Comparison of ENCODE assay signal across 9 mouse cellular contexts in genomic region chr7:67145748-67146147, GRCm38 (mm10).
DNase-seq lines count a peak whose midpoint lies in the region; ATAC-seq and TF ChIP-seq lines count a peak whose summit lies in the region.
"Had no signal": no experiment of that assay in that cellular context is flagged by ENCODE, and none has a peak within 500 bp of the region (broad histone marks: within the 10 kb centered on the region; RNA-seq: fewer than 3 reads in every experiment).

No protein-coding gene starts in this region.

- no peak overlapping the region for H3K4me3 ChIP-seq in forebrain, embryonic 11.5 days (ENCODE audit: low read depth, low read length)
- no peak overlapping the region for H3K4me3 ChIP-seq in forebrain, embryonic 12.5 days (replicated peaks)
- no peak overlapping the region for H3K4me3 ChIP-seq in lung, adult 2 months (replicated peaks; ENCODE audit: extremely low read depth, low read depth, low read length)
- H3K4me3 ChIP-seq in stomach, embryonic 15.5 days (replicated peaks) = no peak overlapping the region

- no peaks in the 10 kb centered on the region for H3K4me1 ChIP-seq in forebrain, embryonic 11.5 days (replicated peaks; ENCODE audit: control insufficient read depth, insufficient read depth, low read length)
- H3K4me1 ChIP-seq in forebrain, embryonic 12.5 days = peaks cover 4% of the 10 kb centered on the region; the same call in 1 of the 2 replicates
- H3K4me1 ChIP-seq in lung, adult 2 months (ENCODE audit: control insufficient read depth, insufficient read depth, low read length) = no peaks in the 10 kb centered on the region
- peaks cover 13% of the 10 kb centered on the region for H3K4me1 ChIP-seq in stomach, embryonic 15.5 days

- H3K4me2 ChIP-seq in forebrain, embryonic 11.5 days (ENCODE audit: low read depth, low read length, severe bottlenecking) = no peak overlapping the region
- H3K4me2 ChIP-seq in forebrain, embryonic 12.5 days = no peak overlapping the region
- H3K4me2 ChIP-seq in stomach, embryonic 15.5 days = no peak overlapping the region
- H3K4me2 ChIP-seq: liver, embryonic 11.5 days had no signal

- no peak for TF ChIP-seq CTCF in lung, adult 2 months (IDR thresholded peaks at IDR 0.05; ENCODE audit: insufficient read depth, low read length)

- H3K36me3 ChIP-seq in forebrain, embryonic 11.5 days (ENCODE audit: control insufficient read depth, insufficient read depth, low read length) = no peaks in the 10 kb centered on the region
- no peaks in the 10 kb centered on the region for H3K36me3 ChIP-seq in forebrain, embryonic 12.5 days (replicated peaks)
- H3K36me3 ChIP-seq in stomach, embryonic 15.5 days = no peaks in the 10 kb centered on the region

- no peaks in the 10 kb centered on the region for H3K9me3 ChIP-seq in forebrain, embryonic 11.5 days (ENCODE audit: control insufficient read depth, low read length)
- no peaks in the 10 kb centered on the region for H3K9me3 ChIP-seq in forebrain, embryonic 12.5 days
- H3K9me3 ChIP-seq in stomach, embryonic 15.5 days = no peaks in the 10 kb centered on the region

- H3K27me3 ChIP-seq in forebrain, embryonic 11.5 days (ENCODE audit: control insufficient read depth, insufficient read depth, low read length) = no peaks in the 10 kb centered on the region
- no peaks in the 10 kb centered on the region for H3K27me3 ChIP-seq in forebrain, embryonic 12.5 days
- no peaks in the 10 kb centered on the region for H3K27me3 ChIP-seq in stomach, embryonic 15.5 days (replicated peaks)

- WGBS in forebrain, embryonic 11.5 days = 83% methylated on average over 7 of the region's 7 CpGs
- WGBS in forebrain, embryonic 12.5 days = 82% methylated on average over 7 of the region's 7 CpGs
- 52% methylated on average over 7 of the region's 7 CpGs for WGBS in lung, adult 2 months
- WGBS in stomach, embryonic 15.5 days = 53% methylated on average over 7 of the region's 7 CpGs

- H3K9ac ChIP-seq in forebrain, embryonic 11.5 days (ENCODE audit: low read length) = no peak overlapping the region
- H3K9ac ChIP-seq in forebrain, embryonic 12.5 days = no peak overlapping the region
- no peak overlapping the region for H3K9ac ChIP-seq in stomach, embryonic 15.5 days

- H3K27ac ChIP-seq in forebrain, embryonic 11.5 days (ENCODE audit: low read depth, low read length) = no peak overlapping the region
- no peak overlapping the region for H3K27ac ChIP-seq in forebrain, embryonic 12.5 days
- H3K27ac ChIP-seq in stomach, embryonic 15.5 days = peak overlapping the region; percentile 42; the same call in 1 of the 2 replicates

- DNase-seq in forebrain, embryonic 11.5 days (ENCODE audit: low spot score) = peak; percentile 36
- peak; percentile 43 for DNase-seq in lung, postnatal 10 days
- DNase-seq in lung, adult 2 months = no peak
- DNase-seq in forelimb bud, embryonic 11.5 days (ENCODE audit: low read depth, low spot score) = peak; percentile 37

- no peak for ATAC-seq in forebrain, embryonic 11.5 days (replicated peaks; ENCODE audit: low FRiP score)
- no peak for ATAC-seq in forebrain, embryonic 12.5 days (ENCODE audit: low FRiP score)
- ATAC-seq in stomach, embryonic 15.5 days (ENCODE audit: insufficient read depth, low FRiP score, low read depth) = no peak
- ATAC-seq in megakaryocyte-erythroid progenitor cell, adult 5-6 weeks (replicated peaks; ENCODE audit: low FRiP score, low TSS enrichment, poor library complexity, severe bottlenecking) = no peak
- no peak for ATAC-seq in erythroblast, adult 5-6 weeks (replicated peaks; ENCODE audit: low FRiP score, poor library complexity, severe bottlenecking)

- TF ChIP-seq POLR2A in lung, adult 2 months (IDR thresholded peaks at IDR 0.05; ENCODE audit: borderline replicate concordance, extremely low read depth, low read depth, low read length) = no peak
